Mouse (Mus musculus): ENCODE results near the gene Gm44503. TPM values are rescaled to one million over a fixed set of nuclear protein-coding genes. Genes with fewer than 3 reads are reported as not detected.

Gene Gm44503
- polyA plus RNA-seq, 1 experiment from 2014 or later = not detected

DNA sequence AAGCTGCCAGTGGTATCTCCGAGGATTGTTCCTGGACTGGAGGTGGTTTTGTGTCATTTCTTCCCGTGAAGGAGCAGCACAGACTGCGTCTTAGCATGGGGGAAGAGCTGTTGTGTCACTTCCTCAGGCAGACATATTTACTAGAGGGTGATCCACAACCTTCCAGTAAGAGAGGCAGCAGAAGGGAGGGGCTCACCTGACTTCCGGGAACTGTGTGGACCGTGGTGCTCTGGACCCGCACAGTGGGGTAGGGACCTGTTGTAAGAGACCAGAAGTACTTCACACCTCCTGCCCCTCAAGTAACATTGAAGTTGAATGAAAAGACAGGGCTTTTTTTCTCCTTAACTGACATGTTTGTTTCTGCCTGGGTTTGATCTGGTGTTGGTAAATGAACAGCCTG lies 46.5 kb downstream of the Gm44503 start:
- ATAC-seq (ENCODE audit: insufficient read depth, low FRiP score, low read depth) = no peak
- Histone ChIP-seq H3K27ac (no peak overlapping the region), H3K9ac (no peak overlapping the region), H3K36me3 (peaks cover 3% of the 10 kb centered on the region), H3K4me1 (no peaks in the 10 kb centered on the region), H3K9me3 (no peaks in the 10 kb centered on the region), H3K4me3 (replicated peaks) (no peak overlapping the region), H3K4me2 (no peak overlapping the region), H3K27me3 (replicated peaks) (no peaks in the 10 kb centered on the region)
- 81% methylated on average over 6 of the region's 6 CpGs for WGBS

DNA sequence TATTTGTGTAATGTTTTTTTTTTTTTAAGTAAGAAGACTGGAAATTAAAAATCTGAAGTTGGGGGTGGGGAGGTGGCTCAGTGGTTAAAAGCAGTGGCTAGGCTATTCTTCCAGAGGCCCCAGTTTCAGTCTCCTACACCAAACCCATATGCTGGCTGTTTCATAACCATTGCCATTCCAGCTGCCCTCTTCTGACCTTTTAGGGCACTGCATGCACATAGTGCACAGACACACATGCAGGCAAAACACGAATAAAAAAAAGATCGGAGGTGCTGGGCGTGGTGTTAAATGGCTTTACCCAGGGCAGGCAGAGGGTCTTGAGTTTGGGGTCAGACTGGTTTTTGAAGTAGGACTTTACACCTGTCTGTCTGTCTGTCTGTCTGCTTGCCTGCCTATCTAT lies 47.5 kb downstream of the Gm44503 start:
- 96% methylated on average over 3 of the region's 3 CpGs for WGBS
- H3K27me3 ChIP-seq (replicated peaks) = no peaks in the 10 kb centered on the region
- no peak overlapping the region for H3K4me3 ChIP-seq (replicated peaks)
- no peaks in the 10 kb centered on the region for H3K9me3 ChIP-seq
- ATAC-seq (ENCODE audit: insufficient read depth, low FRiP score, low read depth) = no peak
- no peak overlapping the region for H3K27ac ChIP-seq
- H3K36me3 ChIP-seq = peaks cover 3% of the 10 kb centered on the region
- no peak overlapping the region for H3K9ac ChIP-seq
- H3K4me1 ChIP-seq = no peaks in the 10 kb centered on the region
- no peak overlapping the region for H3K4me2 ChIP-seq

DNA sequence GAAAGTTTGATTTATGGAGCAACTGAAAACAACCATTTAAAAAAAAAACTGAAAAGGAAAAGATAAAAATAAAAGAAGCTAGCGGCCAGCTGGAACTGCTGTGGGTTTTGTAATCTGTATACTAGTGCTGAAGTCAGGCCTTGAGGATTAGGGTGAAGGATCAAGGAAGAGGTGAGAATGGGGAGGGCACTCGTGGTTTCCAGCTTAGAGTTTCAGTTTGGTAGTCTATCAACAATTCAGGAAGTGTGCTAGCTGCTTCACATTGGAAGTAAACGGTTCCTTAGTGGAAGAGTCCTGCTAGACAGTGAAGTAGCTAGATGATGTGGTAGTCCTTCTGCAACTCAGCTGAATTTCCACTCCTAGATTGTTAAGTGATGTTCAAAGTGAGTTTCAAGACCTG lies 49.7 kb downstream of the Gm44503 start:
- no peak overlapping the region for H3K4me3 ChIP-seq (replicated peaks)
- no peaks in the 10 kb centered on the region for H3K27me3 ChIP-seq (replicated peaks)
- ATAC-seq (ENCODE audit: insufficient read depth, low FRiP score, low read depth) = no peak
- H3K9ac ChIP-seq = no peak overlapping the region
- H3K4me2 ChIP-seq = no peak overlapping the region
- no peaks in the 10 kb centered on the region for H3K9me3 ChIP-seq
- H3K4me1 ChIP-seq = no peaks in the 10 kb centered on the region
- WGBS = 56% methylated on average over 3 of the region's 3 CpGs
- H3K27ac ChIP-seq = no peak overlapping the region
- peaks cover 3% of the 10 kb centered on the region for H3K36me3 ChIP-seq

DNA sequence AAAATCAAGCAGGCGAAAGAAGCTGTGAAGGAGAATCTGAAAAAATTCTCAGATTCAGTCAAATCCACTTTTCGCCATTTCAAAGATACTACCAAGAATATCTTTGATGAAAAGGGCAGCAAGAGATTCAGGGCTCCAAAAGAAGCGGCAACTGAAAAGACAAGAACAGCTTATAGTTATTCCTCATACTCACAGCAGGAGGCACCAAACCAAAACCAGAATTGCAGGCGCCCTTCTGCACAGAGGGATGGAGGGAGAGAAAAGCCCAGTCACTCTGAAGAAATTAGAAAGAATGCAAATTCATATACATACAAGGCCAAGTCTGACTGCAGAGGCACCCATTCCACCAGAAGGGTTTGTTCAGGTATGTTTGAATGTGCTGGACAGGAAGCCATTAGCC lies 54.0 kb downstream of the Gm44503 start:
- WGBS = 88% methylated on average over 4 of the region's 4 CpGs

DNA sequence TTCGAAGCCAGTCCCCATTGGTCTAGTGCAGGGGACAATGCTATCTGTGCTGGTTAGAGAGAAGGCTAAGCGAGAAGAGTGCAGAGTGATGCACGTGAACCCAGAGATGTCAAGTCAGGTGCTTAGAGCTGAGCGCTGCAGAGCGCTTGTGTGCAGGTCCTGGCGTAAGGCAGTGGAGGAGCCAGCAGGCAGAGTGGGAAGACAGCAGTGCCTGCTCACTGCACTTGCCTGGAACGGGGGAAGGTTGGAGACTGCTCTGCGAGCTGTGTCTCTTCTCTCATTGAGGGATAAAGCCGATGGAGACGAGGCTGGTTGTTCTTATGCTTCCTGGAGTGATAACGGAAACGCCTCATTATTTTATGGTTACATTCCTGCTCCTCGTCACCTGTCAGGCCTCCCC lies 56.1 kb downstream of the Gm44503 start:
- H3K9me3 ChIP-seq = no peaks in the 10 kb centered on the region
- H3K4me1 ChIP-seq = no peaks in the 10 kb centered on the region
- no peak overlapping the region for H3K4me2 ChIP-seq
- no peak overlapping the region for H3K4me3 ChIP-seq (replicated peaks)
- no peak overlapping the region for H3K27ac ChIP-seq
- peaks cover 7% of the 10 kb centered on the region for H3K36me3 ChIP-seq
- no peaks in the 10 kb centered on the region for H3K27me3 ChIP-seq (replicated peaks)
- WGBS = 74% methylated on average over 13 of the region's 13 CpGs
- no peak overlapping the region for H3K9ac ChIP-seq
- ATAC-seq (ENCODE audit: insufficient read depth, low FRiP score, low read depth) = no peak

More for the DNA sequence above, 54.0 kb downstream of the Gm44503 start:
- Histone ChIP-seq H3K27me3 (replicated peaks) (no peaks in the 10 kb centered on the region), H3K4me3 (replicated peaks) (no peak overlapping the region), H3K4me2 (no peak overlapping the region), H3K4me1 (no peaks in the 10 kb centered on the region), H3K36me3 (peaks cover 7% of the 10 kb centered on the region), H3K27ac (no peak overlapping the region), H3K9ac (no peak overlapping the region), H3K9me3 (no peaks in the 10 kb centered on the region)
- ATAC-seq (ENCODE audit: insufficient read depth, low FRiP score, low read depth) = no peak

DNA sequence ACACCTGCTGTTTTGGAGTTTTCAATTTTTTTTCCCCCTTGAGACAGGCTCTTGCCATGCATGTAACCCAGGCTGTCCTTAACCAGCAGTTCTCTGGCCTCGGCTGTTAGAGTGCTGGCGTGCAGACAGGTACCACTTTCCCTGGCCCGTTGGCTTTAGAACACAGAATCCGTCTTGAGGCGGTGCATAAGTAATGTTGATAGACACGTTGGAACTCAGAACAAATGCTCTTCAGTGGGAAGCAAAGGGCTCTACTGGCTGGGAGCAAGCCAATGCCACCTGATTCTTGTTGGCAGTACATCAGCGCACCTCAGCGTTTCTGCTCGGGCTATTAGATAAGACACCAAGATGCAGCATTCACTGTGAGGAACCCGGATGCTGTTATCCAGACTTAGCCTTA lies 61.2 kb downstream of the Gm44503 start:
- no peak overlapping the region for H3K9ac ChIP-seq
- no peaks in the 10 kb centered on the region for H3K4me1 ChIP-seq
- ATAC-seq (ENCODE audit: insufficient read depth, low FRiP score, low read depth) = no peak
- no peak overlapping the region for H3K4me2 ChIP-seq
- H3K36me3 ChIP-seq = peaks cover 12% of the 10 kb centered on the region
- H3K9me3 ChIP-seq = no peaks in the 10 kb centered on the region
- H3K27me3 ChIP-seq (replicated peaks) = no peaks in the 10 kb centered on the region
- no peak overlapping the region for H3K27ac ChIP-seq
- WGBS = 89% methylated on average over 10 of the region's 10 CpGs
- H3K4me3 ChIP-seq (replicated peaks) = no peak overlapping the region

DNA sequence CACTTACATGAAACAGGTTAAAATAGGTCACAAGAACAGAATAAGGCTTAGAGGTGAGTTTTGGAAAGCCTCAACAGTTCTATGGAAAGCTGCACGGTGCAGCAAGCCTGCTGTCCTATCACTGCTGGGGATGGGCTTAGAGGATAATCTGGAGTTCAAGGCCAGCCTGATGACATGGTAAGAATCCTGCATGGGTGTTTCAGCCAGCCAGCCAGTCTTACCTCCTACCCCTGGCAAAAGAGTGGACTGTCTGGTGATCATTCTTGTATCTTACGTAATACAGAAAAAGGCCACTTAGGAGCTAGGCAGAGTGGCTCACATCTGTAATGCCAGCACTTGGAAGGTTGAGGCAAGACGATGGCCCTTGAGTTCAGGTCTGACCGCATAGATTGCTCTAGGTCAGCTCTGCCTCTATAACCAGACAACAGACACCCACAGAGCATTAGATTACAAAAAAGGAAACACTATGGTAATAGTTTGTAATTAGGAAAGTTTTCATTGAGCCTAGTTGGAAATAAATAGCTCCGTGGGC lies 62.0 kb downstream of the Gm44503 start:
- Histone ChIP-seq H3K4me2 (no peak overlapping the region), H3K9ac (no peak overlapping the region), H3K36me3 (peaks cover 11% of the 10 kb centered on the region), H3K4me1 (no peaks in the 10 kb centered on the region), H3K9me3 (no peaks in the 10 kb centered on the region), H3K4me3 (replicated peaks) (no peak overlapping the region), H3K27me3 (replicated peaks) (no peaks in the 10 kb centered on the region), H3K27ac (no peak overlapping the region)
- ATAC-seq (ENCODE audit: insufficient read depth, low FRiP score, low read depth) = no peak
- 91% methylated on average over 5 of the region's 5 CpGs for WGBS

DNA sequence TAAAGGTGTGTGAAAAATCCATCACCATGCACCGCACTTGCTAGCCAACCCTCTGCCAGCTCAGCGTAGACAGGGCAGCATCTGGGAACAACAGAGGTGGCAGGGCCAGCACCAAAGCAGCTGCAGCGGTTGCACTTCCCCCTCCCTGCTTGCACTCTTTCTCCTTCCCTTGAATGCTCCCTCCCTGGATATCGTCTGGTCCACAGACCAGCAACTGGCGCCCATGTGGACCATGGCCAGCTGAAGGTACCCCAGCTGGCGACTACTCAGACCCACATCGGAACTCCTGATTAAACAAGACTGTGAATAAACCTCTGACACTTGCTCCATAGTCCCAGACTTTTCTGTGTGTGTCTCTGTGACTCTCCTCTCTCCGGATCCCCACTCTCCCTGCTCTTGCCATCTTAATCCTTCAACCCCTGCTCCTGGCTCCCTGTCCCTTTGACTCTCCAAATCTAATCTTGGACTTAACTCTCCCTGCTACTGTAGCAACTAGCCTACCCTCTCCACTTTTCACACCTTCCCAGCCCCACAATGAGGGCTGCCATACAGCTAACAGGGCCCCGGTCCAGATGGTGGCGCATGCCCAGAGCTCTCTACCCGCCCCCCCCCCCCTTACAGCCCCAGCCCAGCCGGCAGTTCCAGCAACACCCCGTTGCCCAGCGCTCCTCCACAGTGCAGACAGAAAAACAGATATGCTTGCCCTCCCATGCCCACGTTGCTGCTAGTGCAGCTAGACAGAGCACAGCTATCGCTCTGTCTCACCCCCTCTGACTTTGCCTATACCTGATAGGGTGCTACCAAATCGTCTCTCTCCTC lies 67.4 kb downstream of the Gm44503 start:
- Histone ChIP-seq H3K4me3 (replicated peaks) (no peak overlapping the region), H3K27ac (no peak overlapping the region), H3K9me3 (no peaks in the 10 kb centered on the region), H3K4me2 (no peak overlapping the region), H3K4me1 (no peaks in the 10 kb centered on the region), H3K36me3 (0 out of 2 replicates have a peak, but pooled peaks cover 2% of the 10 kb centered on the region), H3K9ac (no peak overlapping the region), H3K27me3 (replicated peaks) (no peaks in the 10 kb centered on the region)
- ATAC-seq (ENCODE audit: insufficient read depth, low FRiP score, low read depth) = no peak
- 32% methylated on average over 16 of the region's 17 CpGs for WGBS

DNA sequence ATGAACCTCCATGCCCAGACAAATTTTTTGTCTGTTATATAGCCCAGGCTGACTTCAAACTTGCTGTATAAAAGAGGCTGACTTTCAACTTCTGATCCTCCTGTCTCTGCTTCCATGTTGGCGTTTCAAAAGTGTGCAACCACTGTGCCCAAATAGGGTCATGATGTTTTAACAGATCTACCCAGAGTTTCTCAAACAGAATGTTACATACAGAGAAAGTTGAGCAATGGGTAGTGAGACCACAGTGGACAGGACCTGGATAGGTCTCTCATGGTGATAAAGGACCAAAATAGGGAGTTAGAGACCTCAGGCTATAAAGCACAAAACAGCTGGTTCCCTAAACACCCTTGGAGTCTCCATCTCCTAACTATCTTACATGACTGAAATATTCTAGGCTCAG lies 71.8 kb downstream of the Gm44503 start:
- Histone ChIP-seq H3K9me3 (no peaks in the 10 kb centered on the region), H3K4me3 (replicated peaks) (no peak overlapping the region), H3K27ac (no peak overlapping the region), H3K4me2 (no peak overlapping the region), H3K9ac (no peak overlapping the region), H3K4me1 (no peaks in the 10 kb centered on the region), H3K36me3 (peaks cover 13% of the 10 kb centered on the region), H3K27me3 (replicated peaks) (no peaks in the 10 kb centered on the region)
- no peak for ATAC-seq (ENCODE audit: insufficient read depth, low FRiP score, low read depth)
- WGBS = 97% methylated on average over 1 of the region's 1 CpGs

DNA sequence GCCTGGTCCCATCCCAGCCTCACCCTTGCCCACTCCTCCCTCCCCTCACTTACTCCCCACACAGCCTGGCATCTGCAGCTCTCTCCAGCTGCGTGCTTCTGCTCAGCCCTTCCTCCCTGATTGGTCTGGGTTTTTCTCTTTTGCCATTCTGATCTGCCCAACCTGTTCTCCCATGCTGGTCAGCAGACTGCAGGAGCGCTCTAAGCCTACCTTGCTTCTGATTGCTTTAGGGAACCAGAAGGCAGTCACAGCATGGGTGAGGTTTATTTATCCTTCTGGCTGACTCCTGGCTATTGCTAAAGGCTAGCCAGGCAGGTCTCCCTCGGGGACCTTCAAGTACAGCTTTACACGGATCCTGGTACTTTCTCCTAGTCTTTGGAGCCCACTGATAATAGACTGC lies 72.8 kb downstream of the Gm44503 start:
- no peaks in the 10 kb centered on the region for H3K27me3 ChIP-seq (replicated peaks)
- no peaks in the 10 kb centered on the region for H3K4me1 ChIP-seq
- peaks cover 13% of the 10 kb centered on the region for H3K36me3 ChIP-seq
- WGBS = 68% methylated on average over 4 of the region's 4 CpGs
- H3K4me3 ChIP-seq (replicated peaks) = no peak overlapping the region
- H3K4me2 ChIP-seq = no peak overlapping the region
- ATAC-seq (ENCODE audit: insufficient read depth, low FRiP score, low read depth) = no peak
- H3K27ac ChIP-seq = no peak overlapping the region
- no peaks in the 10 kb centered on the region for H3K9me3 ChIP-seq
- H3K9ac ChIP-seq = no peak overlapping the region

DNA sequence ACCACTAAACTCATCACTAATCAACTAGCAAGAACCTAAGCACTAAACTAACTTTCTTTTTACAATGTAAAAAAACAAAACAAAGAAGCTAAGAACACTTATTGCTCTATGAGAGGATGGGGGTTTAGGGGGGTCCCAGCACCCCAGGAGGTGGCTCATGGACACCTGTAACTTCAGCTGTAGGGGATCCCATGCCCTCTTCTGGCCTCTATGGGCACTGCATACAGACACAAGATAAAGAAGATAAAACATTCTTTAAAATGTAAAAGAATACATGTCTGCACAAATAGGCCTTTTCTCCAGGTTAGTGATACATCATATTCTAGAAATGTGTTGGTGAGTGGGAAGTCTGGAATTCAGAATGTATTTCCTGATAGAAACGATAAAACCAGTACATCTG lies 74.8 kb downstream of the Gm44503 start:
- Histone ChIP-seq H3K27ac (no peak overlapping the region), H3K9me3 (no peaks in the 10 kb centered on the region), H3K36me3 (peaks cover 13% of the 10 kb centered on the region), H3K4me1 (peaks cover under 1% of the 10 kb centered on the region; the same call in 1 of the 2 replicates), H3K9ac (no peak overlapping the region), H3K27me3 (replicated peaks) (no peaks in the 10 kb centered on the region), H3K4me3 (replicated peaks) (no peak overlapping the region), H3K4me2 (no peak overlapping the region)
- ATAC-seq (ENCODE audit: insufficient read depth, low FRiP score, low read depth) = no peak
- 94% methylated on average over 1 of the region's 1 CpGs for WGBS

DNA sequence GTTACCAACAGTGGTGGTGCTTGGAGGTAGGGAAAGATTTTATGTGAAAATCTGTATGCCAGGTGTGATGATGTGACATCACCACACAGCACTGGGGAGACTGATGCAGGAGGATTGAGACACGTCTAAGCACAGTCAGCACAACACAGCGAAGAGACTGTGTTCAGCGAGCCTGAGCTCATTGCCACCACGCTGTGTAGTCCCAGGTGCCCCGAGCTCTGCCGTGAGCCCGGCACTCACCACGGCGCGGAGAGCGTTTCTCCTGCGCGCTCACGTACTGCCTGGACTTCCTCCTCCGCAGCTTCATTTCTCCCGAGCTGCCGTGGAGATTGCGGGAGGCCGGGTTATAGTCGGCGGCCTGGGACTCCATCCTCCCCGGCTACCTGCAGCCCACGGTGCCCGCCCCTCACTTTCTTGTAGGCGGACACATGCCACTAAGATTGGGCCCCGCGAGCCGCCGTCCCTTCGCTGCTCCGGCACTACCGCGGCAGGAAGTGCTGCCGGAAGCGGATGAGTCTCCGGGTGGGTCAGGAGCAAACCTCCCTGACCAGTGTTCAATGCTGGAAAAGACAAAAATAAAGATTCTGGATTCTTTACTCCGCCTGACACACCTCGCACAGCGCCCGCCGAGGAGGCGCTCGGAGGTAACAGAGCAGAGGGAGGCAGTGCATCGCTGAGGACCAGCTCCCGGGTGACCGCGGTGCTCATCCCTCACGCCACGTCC lies 80.7 kb downstream of the Gm44503 start:
- Histone ChIP-seq H3K27me3 (replicated peaks) (no peaks in the 10 kb centered on the region), H3K36me3 (no peaks in the 10 kb centered on the region; the same call in 1 of the 2 replicates), H3K27ac (peak overlapping the region; percentile 80), H3K4me3 (replicated peaks) (peak overlapping the region; percentile 78), H3K9ac (peak overlapping the region; percentile 85), H3K4me2 (peak overlapping the region; percentile 81), H3K4me1 (peaks cover 12% of the 10 kb centered on the region), H3K9me3 (no peaks in the 10 kb centered on the region)
- under 1% methylated on average over 49 of the region's 49 CpGs for WGBS
- ATAC-seq (ENCODE audit: insufficient read depth, low FRiP score, low read depth) = peak; percentile 84
